Mouse (Mus musculus) NIH3T3 (cell line): ENCODE data around the gene Slfn14.
A peak's percentile ranks its signal among the peaks of the same experiment; 100 is the strongest.
"Not testable (repeated sequence)": the region's sequence is repeated elsewhere in the genome, so short reads cannot be mapped to it uniquely, and the experiment has no call there.

Experiments
- DNase-seq: peaks from one replicate; pipeline ENCODE4 v3.0.0-alpha.2; 2012; ENCODE audit warnings: low read depth

The Slfn14 gene

GRCm38 (mm10) chr11:83282084-83282483 lies 4.4 kb downstream of the Slfn14 start:
- no peak for DNase-seq

DNA sequence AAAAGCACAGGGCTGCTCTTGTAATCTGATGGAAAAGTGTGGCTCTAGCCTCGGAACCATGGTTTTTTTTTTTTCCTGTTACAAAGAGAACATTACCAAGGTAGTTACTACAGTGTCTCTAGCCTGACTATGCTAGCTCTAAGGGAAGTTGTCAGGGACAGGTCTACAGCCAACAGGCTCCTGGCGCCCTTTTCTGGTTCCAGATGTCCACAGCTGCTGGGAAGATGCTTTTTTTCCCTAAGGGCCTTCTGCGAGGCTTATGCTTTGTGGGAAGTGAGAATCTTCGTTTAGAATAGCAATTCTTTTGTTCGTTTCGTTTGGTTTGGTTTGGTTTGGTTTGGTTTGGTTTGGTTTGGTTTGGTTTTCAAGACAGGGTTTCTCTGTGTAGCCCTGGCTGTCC lies 6.8 kb downstream of the Slfn14 start:
- no peak for DNase-seq

DNA sequence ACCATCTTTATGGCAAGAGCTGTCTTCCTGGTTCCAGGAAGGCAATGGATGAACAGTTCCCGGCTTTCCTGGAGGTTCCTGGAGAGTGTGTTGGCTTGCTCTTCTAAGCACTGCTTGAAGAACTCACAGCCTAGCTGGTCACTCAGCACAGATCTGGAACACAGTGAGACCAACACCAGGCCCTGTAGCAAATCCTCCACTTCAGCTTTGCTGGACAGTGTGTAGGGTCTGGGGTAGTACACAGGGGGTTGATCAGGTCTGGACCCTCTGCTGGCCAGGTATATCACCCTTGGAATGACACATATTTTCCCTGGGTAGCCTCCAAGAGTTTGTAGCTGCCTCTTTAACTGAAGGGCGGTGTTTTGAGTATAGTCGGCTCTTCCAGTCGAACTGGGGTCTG lies 7.5 kb downstream of the Slfn14 start:
- no peak for DNase-seq

- no peak for DNase-seq
Measured at GRCm38 (mm10) chr11:83276251-83276650, 10.3 kb downstream of the Slfn14 start.

DNA sequence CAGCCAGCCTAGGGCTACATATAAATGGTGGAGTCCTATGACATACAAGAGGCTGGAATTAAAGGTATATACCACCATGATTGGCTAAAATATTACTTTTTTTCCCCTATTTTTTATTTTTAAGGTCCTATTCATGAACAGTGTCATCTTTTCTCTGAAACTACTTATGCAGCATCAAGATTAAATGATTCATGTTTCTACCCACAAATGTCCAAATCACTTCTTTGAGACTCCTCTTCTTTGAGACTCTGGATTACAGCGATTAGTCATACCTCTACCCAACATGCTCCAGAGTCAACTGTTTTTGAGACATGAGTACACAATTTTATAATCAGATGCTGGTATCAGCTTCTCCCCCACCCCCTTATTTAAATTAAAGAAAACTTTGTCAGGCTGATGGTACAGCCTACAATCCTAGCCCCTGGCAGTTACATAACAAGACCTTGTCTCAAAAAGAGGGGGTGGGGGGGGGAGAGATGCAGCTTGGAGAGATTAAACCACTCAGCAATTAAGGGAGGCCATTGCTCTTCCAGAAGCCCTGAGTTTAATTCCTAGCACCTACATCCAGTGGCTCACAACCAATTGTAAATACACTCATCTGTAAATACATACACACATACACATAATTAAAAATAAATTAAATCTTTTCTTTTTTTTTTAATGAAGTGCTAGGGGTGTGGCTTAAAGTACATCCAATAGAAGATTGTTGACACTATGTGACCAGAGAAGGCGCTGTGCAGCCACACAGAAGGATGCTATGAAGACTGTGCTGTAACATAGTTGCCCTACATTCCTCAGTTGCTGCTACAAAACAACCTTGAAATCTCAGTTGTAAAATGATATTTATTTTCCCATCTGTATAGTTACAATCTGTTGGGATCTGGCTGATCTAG lies 14.3 kb downstream of the Slfn14 start:
- peak; percentile 59 for DNase-seq

- DNase-seq = peak; percentile 87
Measured at GRCm38 (mm10) chr11:83271151-83271950, 15.2 kb downstream of the Slfn14 start.

- DNase-seq = no peak
Measured at GRCm38 (mm10) chr11:83270842-83271150, 15.7 kb downstream of the Slfn14 start.

- peak; percentile 45 for DNase-seq
Measured at GRCm38 (mm10) chr11:83263146-83263545, 23.4 kb downstream of the Slfn14 start.

DNA sequence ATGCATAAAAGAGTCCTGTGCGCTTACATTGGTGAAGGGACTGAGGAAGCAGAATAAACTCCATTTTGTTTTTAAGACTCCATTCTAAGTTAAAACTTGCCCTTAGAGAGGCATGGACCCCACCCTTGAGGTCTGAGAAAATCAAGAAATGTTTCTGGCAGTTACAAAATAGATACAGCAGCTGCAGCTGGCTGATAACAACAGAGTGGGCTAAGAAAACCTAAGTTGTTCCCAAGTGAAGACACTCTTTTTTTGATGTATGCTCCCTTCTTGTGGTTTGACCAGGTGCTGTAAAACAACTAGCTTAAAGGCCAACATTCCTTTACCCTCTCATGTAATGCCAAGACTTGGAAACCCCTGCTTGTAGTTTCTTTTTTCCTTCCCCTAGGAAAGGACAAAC lies 23.9 kb downstream of the Slfn14 start:
- no peak for DNase-seq

DNA sequence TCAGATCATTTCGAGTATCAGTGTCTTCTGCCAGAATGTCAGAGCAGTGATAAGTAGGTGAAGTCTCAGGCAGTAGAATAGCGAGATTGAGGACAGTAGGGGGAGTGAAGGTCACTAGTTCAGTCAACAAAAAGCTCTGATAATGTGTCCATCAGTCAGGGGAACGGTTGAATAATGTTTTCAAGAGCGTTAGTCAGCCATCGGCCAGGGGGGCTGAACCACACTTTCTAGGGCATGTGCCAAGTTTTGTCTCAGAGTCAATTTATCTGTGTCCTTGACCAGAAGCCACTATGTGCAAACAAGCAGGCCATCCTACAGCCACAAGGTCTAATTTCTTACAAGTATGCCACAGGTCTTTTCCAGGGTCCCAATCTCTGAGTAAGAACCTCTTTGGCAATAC lies 29.3 kb downstream of the Slfn14 start:
- DNase-seq = not testable (repeated sequence)

GRCm38 (mm10) chr11:83239811-83240210 lies 46.7 kb downstream of the Slfn14 start:
- no peak for DNase-seq

GRCm38 (mm10) chr11:83238389-83238788 lies 48.1 kb downstream of the Slfn14 start:
- DNase-seq = no peak

DNA sequence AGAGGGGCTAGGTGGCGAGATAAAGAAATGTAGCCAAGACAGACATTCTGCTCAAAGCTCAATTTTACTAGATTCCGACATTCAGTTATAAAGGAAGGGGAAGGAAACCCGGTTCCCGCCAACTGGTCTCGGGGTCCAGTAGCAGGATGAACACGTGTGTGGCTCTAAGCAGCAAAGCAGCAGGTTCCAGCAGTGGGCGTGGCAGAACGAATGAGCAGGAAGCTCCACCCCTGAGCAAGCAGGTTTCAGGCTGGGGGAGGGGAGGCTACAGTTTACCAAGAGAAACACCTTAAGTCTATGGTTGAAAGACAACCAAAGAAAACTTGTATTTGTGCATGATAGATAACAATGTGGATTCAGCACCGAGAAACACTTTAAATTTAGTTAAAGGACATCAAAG lies 49.1 kb downstream of the Slfn14 start:
- DNase-seq = not testable (repeated sequence)

DNA sequence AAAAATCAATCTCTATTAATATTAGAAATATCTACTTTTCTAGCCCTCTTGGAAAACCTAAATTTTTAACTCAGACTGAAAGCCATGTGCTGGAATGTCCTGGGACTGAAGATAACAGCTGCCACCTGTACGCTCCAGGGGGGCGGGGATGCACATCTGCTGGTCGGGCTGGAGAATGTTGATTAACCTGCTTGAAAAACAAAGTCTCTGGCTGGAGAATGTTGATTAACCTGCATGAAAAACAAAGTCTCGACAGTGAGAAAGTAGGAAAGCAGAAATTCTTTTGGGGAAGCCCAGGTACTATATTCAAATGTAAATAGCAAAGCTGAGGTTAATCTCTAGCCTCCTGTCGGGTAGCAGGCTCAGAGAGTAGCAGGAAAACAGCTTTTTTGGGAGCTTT lies 52.9 kb downstream of the Slfn14 start:
- not testable (repeated sequence) for DNase-seq

GRCm38 (mm10) chr11:83230966-83231365 lies 55.6 kb downstream of the Slfn14 start:
- peak; percentile 20 for DNase-seq

DNA sequence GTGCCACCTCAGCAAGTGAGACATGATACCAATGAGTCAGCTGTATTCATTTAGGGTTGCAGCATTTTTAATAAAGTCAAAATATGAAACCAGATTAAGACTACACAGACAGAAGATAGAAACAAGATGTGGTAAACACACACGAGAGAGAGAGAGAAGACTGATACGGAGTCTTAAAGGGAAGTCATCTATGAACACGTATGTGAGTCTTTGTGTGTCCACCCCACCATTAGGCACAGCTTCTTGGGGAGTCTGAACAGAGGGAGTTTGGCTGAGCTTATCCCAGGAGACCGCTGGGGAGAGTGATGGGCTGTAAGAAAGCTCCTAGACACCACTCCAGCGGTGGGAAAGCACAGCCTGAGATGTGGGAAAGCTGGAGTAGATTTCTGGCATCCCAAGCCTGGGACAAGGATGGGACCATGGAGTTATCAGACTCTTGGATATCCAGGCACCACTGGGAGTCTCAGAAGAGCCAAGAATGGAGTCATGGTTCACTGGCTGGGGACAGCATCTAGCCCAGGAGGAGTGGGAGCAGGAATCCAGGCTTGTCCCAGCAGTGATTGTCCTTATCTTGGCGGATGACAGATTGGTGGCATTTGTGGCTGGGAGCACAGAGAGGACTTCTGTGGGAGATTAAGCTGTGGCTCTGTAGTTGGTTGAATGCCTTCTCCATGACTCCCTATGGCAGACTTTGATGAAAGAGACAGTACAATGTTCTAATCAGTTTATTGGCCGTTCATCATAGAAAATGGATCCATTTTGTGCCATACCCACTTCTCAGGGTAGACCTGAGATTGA lies 58.4 kb downstream of the Slfn14 start:
- DNase-seq = no peak

GRCm38 (mm10) chr11:83225371-83225960 lies 61.1 kb downstream of the Slfn14 start:
- DNase-seq = no peak
